ENCODE assay signal across 9 mouse cellular contexts in the genomic region with DNA sequence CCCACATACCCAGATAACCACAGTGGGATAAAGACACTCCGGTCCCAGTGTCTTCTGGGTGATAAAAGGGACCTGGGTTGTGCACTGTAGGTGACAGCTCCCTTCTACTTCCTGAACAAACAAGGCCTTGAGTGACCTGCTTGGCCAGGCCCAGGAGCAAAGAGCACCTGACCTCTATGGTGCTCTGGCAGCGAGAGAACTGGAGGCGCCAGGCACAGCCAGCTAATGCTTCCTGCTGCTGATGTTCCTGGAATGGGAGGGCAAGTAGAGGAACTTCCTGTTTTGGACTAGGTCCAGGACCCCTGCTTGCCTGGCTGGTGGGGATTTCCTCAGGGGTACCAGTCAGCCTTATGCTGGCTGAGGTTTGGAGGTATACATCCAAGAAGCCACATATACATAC. TPM values are rescaled to one million over a fixed set of nuclear protein-coding genes. Genes with fewer than 3 reads are reported as not detected.
DNase-seq lines count a peak whose midpoint lies in the region; ATAC-seq and TF ChIP-seq lines count a peak whose summit lies in the region.
"Had no signal": no experiment of that assay in that cellular context is flagged by ENCODE, and none has a peak within 500 bp of the region (broad histone marks: within the 10 kb centered on the region; RNA-seq: fewer than 3 reads in every experiment).

No protein-coding gene starts in this region.

- peaks cover 37 to 56% of the 10 kb centered on the region in 2 experiments for H3K4me1 ChIP-seq in heart, embryonic 14.5 days (ENCODE audit: control insufficient read depth in 2 of 2, insufficient read depth in 2 of 2, low read length in 2 of 2)

- no peak overlapping the region for H3K4me3 ChIP-seq in layer of hippocampus, adult 2 months
- H3K4me3 ChIP-seq in heart, embryonic 14.5 days (ENCODE audit: control insufficient read depth in 1 of 2, insufficient read depth in 1 of 2, low read depth in 1 of 2, low read length in 2 of 2), result no peak overlapping the region
- no peak overlapping the region for H3K4me3 ChIP-seq in myocyte

- no peak for DNase-seq in layer of hippocampus, adult 2 months (ENCODE audit: low spot score in 2 of 2)
- DNase-seq in layer of hippocampus, postnatal 25 days (ENCODE audit: extremely low spot score in 1 of 2, low spot score in 1 of 2), result no peak
- peak; percentile 79 for DNase-seq in kidney, postnatal 14 days
- no peak for DNase-seq in frontal cortex, adult 2 months (ENCODE audit: extremely low spot score in 1 of 2, low spot score in 1 of 2)
- no peak for DNase-seq in natural killer cell, adult 2 months (ENCODE audit: low spot score in 2 of 2)
- DNase-seq in layer of hippocampus, adult 18-20 months (ENCODE audit: low spot score in 2 of 2), result no peak

- TF ChIP-seq CTCF in layer of hippocampus, adult 2 months (conservative IDR thresholded peaks at IDR 0.05), result no peak

- no peaks in the 10 kb centered on the region for H3K9me3 ChIP-seq in heart, embryonic 14.5 days (ENCODE audit: control insufficient read depth, low read length)

- peaks cover 44% of the 10 kb centered on the region for H3K36me3 ChIP-seq in heart, embryonic 14.5 days (ENCODE audit: control insufficient read depth, insufficient read depth, low read length)
- H3K36me3 ChIP-seq in myocyte (ENCODE audit: control insufficient read depth, insufficient read depth), result peaks cover 24% of the 10 kb centered on the region

- H3K27me3 ChIP-seq in heart, embryonic 14.5 days (ENCODE audit: control insufficient read depth, insufficient read depth, low read length), result no peaks in the 10 kb centered on the region
- no peaks in the 10 kb centered on the region for H3K27me3 ChIP-seq in myocyte (ENCODE audit: control insufficient read depth, insufficient read depth, insufficient read length)
- H3K27me3 ChIP-seq: Patski had no signal

- ATAC-seq in heart, embryonic 14.5 days (ENCODE audit: insufficient number of reproducible peaks, insufficient read depth, low FRiP score, low read depth), result no peak

- H3K4me2 ChIP-seq in heart, embryonic 14.5 days (ENCODE audit: low read length), result peak overlapping the region; percentile 58
- H3K4me2 ChIP-seq in myocyte (ENCODE audit: low read depth), result peak overlapping the region; percentile 78

- peak overlapping the region; percentile 14; the same call in 1 of the 2 replicates for H3K9ac ChIP-seq in heart, embryonic 14.5 days (ENCODE audit: low read length)

- H3K27ac ChIP-seq in layer of hippocampus, adult 2 months, result peak overlapping the region; percentile 85
- H3K27ac ChIP-seq in heart, embryonic 14.5 days (replicated peaks in 1 of 2; ENCODE audit: control insufficient read depth in 1 of 2, insufficient read depth in 1 of 2, low read depth in 2 of 2, low read length in 2 of 2), result peak overlapping the region; percentile 81 to 85

- H3K79me2 ChIP-seq in myocyte (ENCODE audit: control insufficient read depth, insufficient read depth), result peaks cover 71% of the 10 kb centered on the region

- TF ChIP-seq POLR2A in myocyte (IDR thresholded peaks at IDR 0.05; ENCODE audit: insufficient read length, low read depth), result no peak

- no peak overlapping the region for H3ac ChIP-seq in myocyte (ENCODE audit: control insufficient read depth, insufficient read length)

- 13% methylated on average over 3 of the region's 3 CpGs for WGBS in heart, embryonic 14.5 days

TF ChIP-seq in myocyte, 11 proteins besides CTCF, POLR2A, EP300 and RAD21:
- no peak for TF ChIP-seq USF1 (IDR thresholded peaks at IDR 0.05; ENCODE audit: low read depth)
- no peak for TF ChIP-seq REST (IDR thresholded peaks at IDR 0.05; ENCODE audit: insufficient read depth, insufficient read length)
- no peak for TF ChIP-seq MYOD1 (IDR thresholded peaks at IDR 0.05; ENCODE audit: control insufficient read depth in 1 of 3, insufficient read length in 2 of 3, low read depth in 2 of 3)
- no peak for TF ChIP-seq POLR2AphosphoS2 (IDR thresholded peaks at IDR 0.05; ENCODE audit: insufficient read length, low read depth)

RNA-seq across cellular contexts. Expression of gene Plxnb2, which starts 10.5 kb away (rescaled TPM):
- total RNA-seq in layer of hippocampus, adult 2 months (2021), result 10 to 100 TPM; 49.7 to 59.1 TPM
- total RNA-seq in layer of hippocampus, postnatal 25 days (2021), result 10 to 100 TPM; 50.0 to 56.5 TPM
- polyA plus RNA-seq in heart, embryonic 14.5 days (2014; fragmentation: Nextera tagmentation; extraction: Ambion mirVana), result 87.4 and 99.3 TPM in 2 replicates
- 278 TPM for polyA plus RNA-seq in myocyte (2012; fragmentation: generic; extraction: Trizol)
- 65.8 and 72.5 TPM in 2 replicates for polyA plus RNA-seq in frontal cortex, adult 2 months (2012; rRNA removed)
- total RNA-seq in layer of hippocampus, adult 18-20 months (2021), result 10 to 100 TPM; 46.4 to 55.0 TPM

RNA-seq across cellular contexts. Expression of gene Mapk11, which starts 20.7 kb away (rescaled TPM):
- 10 to 100 TPM; 21.6 to 25.8 TPM for total RNA-seq in layer of hippocampus, adult 2 months (2021)
- 10 to 100 TPM; 20.3 to 24.8 TPM for total RNA-seq in layer of hippocampus, postnatal 25 days (2021)
- polyA plus RNA-seq in heart, embryonic 14.5 days (2014; fragmentation: Nextera tagmentation; extraction: Ambion mirVana), result 2.5 and 3.2 TPM in 2 replicates
- 9.1 TPM for polyA plus RNA-seq in myocyte (2012; fragmentation: generic; extraction: Trizol)
- 53.3 and 61.1 TPM in 2 replicates for polyA plus RNA-seq in frontal cortex, adult 2 months (2012; rRNA removed)
- 10 to 100 TPM; 19.2 to 21.2 TPM for total RNA-seq in layer of hippocampus, adult 18-20 months (2021)

RNA-seq across cellular contexts. Expression of gene Dennd6b, which starts 26.2 kb away (rescaled TPM):
- 10 to 100 TPM; 39.6 to 41.5 TPM for total RNA-seq in layer of hippocampus, adult 2 months (2021)
- 10 to 100 TPM; 33.3 to 42.0 TPM for total RNA-seq in layer of hippocampus, postnatal 25 days (2021)
- 14.8 and 16.6 TPM in 2 replicates for polyA plus RNA-seq in heart, embryonic 14.5 days (2014; fragmentation: Nextera tagmentation; extraction: Ambion mirVana)
- 6.6 TPM for polyA plus RNA-seq in myocyte (2012; fragmentation: generic; extraction: Trizol)
- 143 and 146 TPM in 2 replicates for polyA plus RNA-seq in frontal cortex, adult 2 months (2012; rRNA removed)
- total RNA-seq in layer of hippocampus, adult 18-20 months (2021), result 10 to 100 TPM; 34.8 to 39.1 TPM

RNA-seq across cellular contexts. Expression of gene Mapk12, which starts 29.6 kb away (rescaled TPM):
- 1 to 10 TPM; 4.4 to 5.6 TPM for total RNA-seq in layer of hippocampus, adult 2 months (2021)
- 1 to 10 TPM; 2.7 to 5.1 TPM for total RNA-seq in layer of hippocampus, postnatal 25 days (2021)
- polyA plus RNA-seq in heart, embryonic 14.5 days (2014; fragmentation: Nextera tagmentation; extraction: Ambion mirVana), result 21.0 and 23.0 TPM in 2 replicates
- 35.0 TPM for polyA plus RNA-seq in myocyte (2012; fragmentation: generic; extraction: Trizol)
- polyA plus RNA-seq in frontal cortex, adult 2 months (2012; rRNA removed), result 20.2 and 22.9 TPM in 2 replicates
- total RNA-seq in layer of hippocampus, adult 18-20 months (2021), result 1 to 10 TPM; 4.8 to 5.4 TPM

RNA-seq across cellular contexts. Expression of gene Ppp6r2, which starts 41.3 kb away (rescaled TPM):
- total RNA-seq in layer of hippocampus, adult 2 months (2021), result 100 to 1,000 TPM; 170 to 172 TPM
- total RNA-seq in layer of hippocampus, postnatal 25 days (2021), result 100 to 1,000 TPM; 164 to 166 TPM
- 21.9 and 22.9 TPM in 2 replicates for polyA plus RNA-seq in heart, embryonic 14.5 days (2014; fragmentation: Nextera tagmentation; extraction: Ambion mirVana)
- polyA plus RNA-seq in myocyte (2012; fragmentation: generic; extraction: Trizol), result 43.6 TPM
- polyA plus RNA-seq in frontal cortex, adult 2 months (2012; rRNA removed), result 125 and 147 TPM in 2 replicates
- total RNA-seq in layer of hippocampus, adult 18-20 months (2021), result 100 to 1,000 TPM; 157 to 166 TPM
